Mouse (Mus musculus) G1E (cell line): ENCODE results near the gene Cfb.

ENCODE experiments used
- CTCF ChIP-seq: IDR thresholded peaks from 2 replicates; pipeline ENCODE4 v1.5.1; 2012; ENCODE audit warnings: low read depth, low read length, inconsistent platforms, mixed read lengths
- GATA1 ChIP-seq: IDR thresholded peaks from 2 replicates; pipeline ENCODE4 v1.6.1; 2012; ENCODE audit warnings: borderline replicate concordance, low read length, inconsistent platforms, mixed read lengths
- POLR2AphosphoS5 ChIP-seq: IDR thresholded peaks from 2 replicates; pipeline ENCODE4 v1.6.1; 2012; ENCODE audit warnings: low read depth, low read length, inconsistent platforms; ENCODE audit not compliant: insufficient replicate concordance
- TAL1 ChIP-seq: conservative IDR thresholded peaks from 2 replicates; pipeline ENCODE4 v1.6.1; 2012; ENCODE audit warnings: low read depth, low read length, inconsistent platforms, mixed read lengths

DNA sequence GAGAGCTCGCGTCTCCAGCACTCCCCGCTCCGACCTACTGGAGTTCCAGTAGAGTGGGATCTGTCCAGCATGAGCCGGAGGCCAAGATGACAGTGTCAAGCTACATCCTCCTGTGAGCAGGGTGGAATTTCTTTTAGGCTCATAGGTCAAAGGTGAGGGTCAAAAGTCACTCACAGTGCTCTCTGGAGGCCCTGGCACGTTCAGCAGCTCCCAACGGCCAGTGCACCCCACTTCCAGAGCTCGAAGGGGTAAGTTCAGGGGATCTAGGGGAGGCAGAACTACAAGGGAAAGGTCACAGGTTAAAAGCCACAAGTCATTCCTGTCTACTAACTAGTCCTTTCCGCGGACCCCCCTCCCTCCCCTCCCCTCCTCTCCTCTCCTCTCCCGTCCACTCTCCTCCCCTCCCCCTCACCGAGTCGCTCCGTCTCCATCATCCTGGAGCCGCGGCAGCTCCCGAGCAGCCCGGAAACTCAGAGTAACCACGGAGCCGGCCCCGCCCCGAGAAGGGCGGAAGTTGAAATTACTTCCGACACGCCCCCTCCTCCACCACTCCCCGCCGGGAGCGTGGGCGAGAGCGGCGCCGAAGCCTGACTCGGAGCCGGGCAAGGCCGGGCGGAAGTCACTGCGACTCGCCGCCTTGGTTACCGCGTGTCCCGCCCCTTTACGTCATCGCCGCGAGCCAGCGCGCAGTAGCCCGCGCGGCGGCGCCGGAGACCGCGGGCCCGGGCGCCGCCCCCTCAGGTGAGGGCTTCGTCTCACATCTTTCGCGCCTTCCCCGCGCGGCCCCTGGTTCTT, 12.4 kb downstream of the Cfb start, which contains the start of the genes Skiv2l and Nelfe:
- no peak for TF ChIP-seq CTCF
- no peak for TF ChIP-seq GATA1
- TF ChIP-seq POLR2AphosphoS5, result no peak
- no peak for TF ChIP-seq TAL1
